Mouse (Mus musculus): ENCODE measurements around the gene Cep170. TPM values are rescaled to one million over a fixed set of nuclear protein-coding genes. Genes with fewer than 3 reads are reported as not detected.

Cep170 gene
- polyA plus RNA-seq, 1 experiment from 2014 or later: 17.5 TPM

- H3K9ac ChIP-seq (ENCODE audit: low read depth, low read length): no peak overlapping the region
- DNase-seq (ENCODE audit: low spot score) (no peak), ATAC-seq (replicated peaks; ENCODE audit: low FRiP score) (no peak)
- no peaks in the 10 kb centered on the region; the same call in 1 of the 2 replicates for H3K36me3 ChIP-seq (ENCODE audit: control insufficient read depth, insufficient read depth, low read length)
- no peak overlapping the region for H3K4me2 ChIP-seq
- H3K4me3 ChIP-seq (ENCODE audit: low read depth, low read length): no peak overlapping the region
- 85% methylated on average over 12 of the region's 12 CpGs for WGBS
- H3K4me1 ChIP-seq (replicated peaks; ENCODE audit: control insufficient read depth, insufficient read depth, low read length): peaks cover 24% of the 10 kb centered on the region
- H3K9me3 ChIP-seq (ENCODE audit: control insufficient read depth, low read length): no peaks in the 10 kb centered on the region
- no peaks in the 10 kb centered on the region for H3K27me3 ChIP-seq (replicated peaks; ENCODE audit: control insufficient read depth, insufficient read depth, low read length)
- no peak overlapping the region for H3K27ac ChIP-seq (ENCODE audit: low read depth, low read length)
These were observed 14.8 kb upstream of the Cep170 start for GRCm38 (mm10) chr1:176828666-176829065.

- Histone ChIP-seq H3K4me3 (ENCODE audit: low read depth, low read length) (no peak overlapping the region), H3K27ac (ENCODE audit: low read depth, low read length) (no peak overlapping the region), H3K9me3 (ENCODE audit: control insufficient read depth, low read length) (no peaks in the 10 kb centered on the region), H3K4me1 (replicated peaks; ENCODE audit: control insufficient read depth, insufficient read depth, low read length) (peaks cover 28% of the 10 kb centered on the region), H3K36me3 (ENCODE audit: control insufficient read depth, insufficient read depth, low read length) (no peaks in the 10 kb centered on the region; the same call in 1 of the 2 replicates), H3K4me2 (no peak overlapping the region; the same call in 1 of the 2 replicates), H3K9ac (ENCODE audit: low read depth, low read length) (no peak overlapping the region), H3K27me3 (replicated peaks; ENCODE audit: control insufficient read depth, insufficient read depth, low read length) (no peaks in the 10 kb centered on the region)
- ATAC-seq (replicated peaks; ENCODE audit: low FRiP score) (no peak), DNase-seq (ENCODE audit: low spot score) (no peak)
- 54% methylated on average over 5 of the region's 5 CpGs for WGBS
These were observed 14.1 kb upstream of the Cep170 start for GRCm38 (mm10) chr1:176827945-176828485.

GRCm38 (mm10) chr1:176827365-176827764, 13.5 kb upstream of the Cep170 start:
- H3K4me2 ChIP-seq: peak overlapping the region; percentile 5; the same call in 1 of the 2 replicates
- WGBS: 42% methylated on average over 4 of the region's 4 CpGs
- H3K9me3 ChIP-seq (ENCODE audit: control insufficient read depth, low read length): no peaks in the 10 kb centered on the region
- no peak overlapping the region for H3K9ac ChIP-seq (ENCODE audit: low read depth, low read length)
- H3K36me3 ChIP-seq (ENCODE audit: control insufficient read depth, insufficient read depth, low read length): no peaks in the 10 kb centered on the region; the same call in 1 of the 2 replicates
- H3K27ac ChIP-seq (ENCODE audit: low read depth, low read length): no peak overlapping the region
- ATAC-seq (replicated peaks; ENCODE audit: low FRiP score) (peak; percentile 69), DNase-seq (ENCODE audit: low spot score) (no peak)
- H3K4me3 ChIP-seq (ENCODE audit: low read depth, low read length): no peak overlapping the region
- H3K27me3 ChIP-seq (replicated peaks; ENCODE audit: control insufficient read depth, insufficient read depth, low read length): no peaks in the 10 kb centered on the region
- peaks cover 32% of the 10 kb centered on the region for H3K4me1 ChIP-seq (replicated peaks; ENCODE audit: control insufficient read depth, insufficient read depth, low read length)

- H3K27me3 ChIP-seq (replicated peaks; ENCODE audit: control insufficient read depth, insufficient read depth, low read length): no peaks in the 10 kb centered on the region
- ATAC-seq (replicated peaks; ENCODE audit: low FRiP score) (no peak), DNase-seq (ENCODE audit: low spot score) (no peak)
- no peaks in the 10 kb centered on the region for H3K9me3 ChIP-seq (ENCODE audit: control insufficient read depth, low read length)
- no peak overlapping the region for H3K9ac ChIP-seq (ENCODE audit: low read depth, low read length)
- no peak overlapping the region for H3K4me2 ChIP-seq
- no peak overlapping the region for H3K27ac ChIP-seq (ENCODE audit: low read depth, low read length)
- no peaks in the 10 kb centered on the region; the same call in 1 of the 2 replicates for H3K36me3 ChIP-seq (ENCODE audit: control insufficient read depth, insufficient read depth, low read length)
- H3K4me1 ChIP-seq (replicated peaks; ENCODE audit: control insufficient read depth, insufficient read depth, low read length): peaks cover 37% of the 10 kb centered on the region
- no peak overlapping the region for H3K4me3 ChIP-seq (ENCODE audit: low read depth, low read length)
- WGBS: 68% methylated on average over 4 of the region's 4 CpGs
These were observed 13.1 kb upstream of the Cep170 start for GRCm38 (mm10) chr1:176826931-176827330.

GRCm38 (mm10) chr1:176826186-176826585, 12.3 kb upstream of the Cep170 start:
- Histone ChIP-seq H3K4me1 (replicated peaks; ENCODE audit: control insufficient read depth, insufficient read depth, low read length) (peaks cover 44% of the 10 kb centered on the region), H3K4me3 (ENCODE audit: low read depth, low read length) (no peak overlapping the region), H3K4me2 (no peak overlapping the region), H3K27me3 (replicated peaks; ENCODE audit: control insufficient read depth, insufficient read depth, low read length) (no peaks in the 10 kb centered on the region), H3K9me3 (ENCODE audit: control insufficient read depth, low read length) (no peaks in the 10 kb centered on the region), H3K9ac (ENCODE audit: low read depth, low read length) (no peak overlapping the region), H3K36me3 (ENCODE audit: control insufficient read depth, insufficient read depth, low read length) (no peaks in the 10 kb centered on the region; the same call in 1 of the 2 replicates), H3K27ac (ENCODE audit: low read depth, low read length) (no peak overlapping the region)
- WGBS: 58% methylated on average over 11 of the region's 11 CpGs
- DNase-seq (ENCODE audit: low spot score): no peak
- no peak for ATAC-seq (replicated peaks; ENCODE audit: low FRiP score)

DNA sequence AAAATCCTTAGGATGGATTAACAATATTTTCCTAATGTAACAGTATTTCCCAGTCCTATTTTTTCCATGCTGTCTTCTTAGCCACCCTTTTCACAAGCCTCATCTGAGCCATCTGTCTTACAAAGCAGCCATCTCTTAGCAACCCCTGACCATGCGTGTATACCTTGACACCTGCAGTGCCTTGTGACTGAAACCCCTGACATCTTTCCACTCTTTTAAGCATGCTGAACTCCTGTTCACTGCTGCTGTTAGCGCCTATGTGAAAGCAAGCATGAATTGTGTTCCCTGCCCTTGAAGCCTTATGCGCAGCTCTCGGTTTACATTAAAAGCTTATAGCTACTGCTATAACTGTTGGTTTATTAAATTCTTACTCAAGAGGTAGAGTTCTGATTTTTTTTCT, 11.2 kb upstream of the Cep170 start:
- peaks cover 49% of the 10 kb centered on the region for H3K4me1 ChIP-seq (replicated peaks; ENCODE audit: control insufficient read depth, insufficient read depth, low read length)
- H3K4me3 ChIP-seq (ENCODE audit: low read depth, low read length): no peak overlapping the region
- no peak overlapping the region for H3K9ac ChIP-seq (ENCODE audit: low read depth, low read length)
- ATAC-seq (replicated peaks; ENCODE audit: low FRiP score) (no peak), DNase-seq (ENCODE audit: low spot score) (no peak)
- H3K27ac ChIP-seq (ENCODE audit: low read depth, low read length): no peak overlapping the region
- no peaks in the 10 kb centered on the region for H3K9me3 ChIP-seq (ENCODE audit: control insufficient read depth, low read length)
- H3K27me3 ChIP-seq (replicated peaks; ENCODE audit: control insufficient read depth, insufficient read depth, low read length): no peaks in the 10 kb centered on the region
- no peak overlapping the region for H3K4me2 ChIP-seq
- no peaks in the 10 kb centered on the region; the same call in 1 of the 2 replicates for H3K36me3 ChIP-seq (ENCODE audit: control insufficient read depth, insufficient read depth, low read length)
- 96% methylated on average over 4 of the region's 4 CpGs for WGBS

DNA sequence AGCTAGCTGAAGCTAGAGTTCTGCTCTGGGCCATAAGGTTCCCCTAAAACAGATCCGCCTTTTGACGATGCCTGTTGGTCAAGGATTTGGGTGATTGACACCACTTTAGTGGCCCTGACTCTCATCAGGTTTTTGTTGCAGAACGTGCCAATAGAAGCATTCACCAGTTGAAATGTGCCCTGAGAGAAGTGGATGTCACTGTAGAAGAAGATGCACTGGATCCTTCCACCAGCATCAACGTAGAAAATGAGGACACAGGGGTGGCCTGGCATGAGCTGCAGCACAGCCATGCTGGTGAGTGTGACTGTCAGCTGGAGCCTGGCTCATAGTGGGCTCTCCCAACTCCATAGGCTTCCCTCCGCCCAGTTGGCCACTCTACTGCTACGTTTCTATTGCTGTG, 10.7 kb upstream of the Cep170 start:
- Histone ChIP-seq H3K36me3 (ENCODE audit: control insufficient read depth, insufficient read depth, low read length) (no peaks in the 10 kb centered on the region; the same call in 1 of the 2 replicates), H3K27ac (ENCODE audit: low read depth, low read length) (no peak overlapping the region), H3K4me1 (replicated peaks; ENCODE audit: control insufficient read depth, insufficient read depth, low read length) (peaks cover 49% of the 10 kb centered on the region), H3K4me3 (ENCODE audit: low read depth, low read length) (no peak overlapping the region), H3K9ac (ENCODE audit: low read depth, low read length) (no peak overlapping the region), H3K27me3 (replicated peaks; ENCODE audit: control insufficient read depth, insufficient read depth, low read length) (no peaks in the 10 kb centered on the region), H3K4me2 (no peak overlapping the region), H3K9me3 (ENCODE audit: control insufficient read depth, low read length) (no peaks in the 10 kb centered on the region)
- no peak for ATAC-seq (replicated peaks; ENCODE audit: low FRiP score)
- 80% methylated on average over 6 of the region's 6 CpGs for WGBS
- no peak for DNase-seq (ENCODE audit: low spot score)

- no peak for DNase-seq (ENCODE audit: low spot score)
- Histone ChIP-seq H3K9ac (ENCODE audit: low read depth, low read length) (no peak overlapping the region), H3K4me1 (replicated peaks; ENCODE audit: control insufficient read depth, insufficient read depth, low read length) (peaks cover 49% of the 10 kb centered on the region)
These were observed 10.0 kb upstream of the Cep170 start for GRCm38 (mm10) chr1:176823889-176824288.

GRCm38 (mm10) chr1:176822949-176823348, 9.1 kb upstream of the Cep170 start:
- H3K36me3 ChIP-seq (ENCODE audit: control insufficient read depth, insufficient read depth, low read length): no peaks in the 10 kb centered on the region; the same call in 1 of the 2 replicates
- no peaks in the 10 kb centered on the region for H3K27me3 ChIP-seq (replicated peaks; ENCODE audit: control insufficient read depth, insufficient read depth, low read length)
- no peak overlapping the region for H3K9ac ChIP-seq (ENCODE audit: low read depth, low read length)
- H3K4me2 ChIP-seq: no peak overlapping the region
- no peak overlapping the region for H3K27ac ChIP-seq (ENCODE audit: low read depth, low read length)
- DNase-seq (ENCODE audit: low spot score): no peak
- peaks cover 57% of the 10 kb centered on the region for H3K4me1 ChIP-seq (replicated peaks; ENCODE audit: control insufficient read depth, insufficient read depth, low read length)
- no peak overlapping the region for H3K4me3 ChIP-seq (ENCODE audit: low read depth, low read length)
- no peaks in the 10 kb centered on the region for H3K9me3 ChIP-seq (ENCODE audit: control insufficient read depth, low read length)
- 40% methylated on average over 4 of the region's 4 CpGs for WGBS
- peak; percentile 72 for ATAC-seq (replicated peaks; ENCODE audit: low FRiP score)

More at GRCm38 (mm10) chr1:176823889-176824288, 10.0 kb upstream of the Cep170 start:
- H3K27ac ChIP-seq (ENCODE audit: low read depth, low read length): no peak overlapping the region
- 62% methylated on average over 8 of the region's 8 CpGs for WGBS
- H3K27me3 ChIP-seq (replicated peaks; ENCODE audit: control insufficient read depth, insufficient read depth, low read length): no peaks in the 10 kb centered on the region
- no peak overlapping the region for H3K4me3 ChIP-seq (ENCODE audit: low read depth, low read length)
- H3K9me3 ChIP-seq (ENCODE audit: control insufficient read depth, low read length): no peaks in the 10 kb centered on the region
- ATAC-seq (replicated peaks; ENCODE audit: low FRiP score): no peak
- no peaks in the 10 kb centered on the region; the same call in 1 of the 2 replicates for H3K36me3 ChIP-seq (ENCODE audit: control insufficient read depth, insufficient read depth, low read length)
- H3K4me2 ChIP-seq: no peak overlapping the region; the same call in 1 of the 2 replicates

Measured in liver, embryonic 11.5 days (tissue).